Mouse (Mus musculus): ENCODE results near the gene Fcho2.

- TF ChIP-seq CHD1 (IDR thresholded peaks at IDR 0.05; ENCODE audit: low read depth, low read length) = no peak
- no peak for TF ChIP-seq POLR2A (IDR thresholded peaks at IDR 0.05; ENCODE audit: low read depth, low read length)
- TF ChIP-seq CTCF (conservative IDR thresholded peaks at IDR 0.05 in 1 of 2, IDR thresholded peaks at IDR 0.05 in 1 of 2; ENCODE audit: low read depth in 2 of 2, low read length in 2 of 2) = no peak
- no peak for TF ChIP-seq ZKSCAN1 (IDR thresholded peaks at IDR 0.05; ENCODE audit: borderline replicate concordance, low read depth, low read length)
- no peak for TF ChIP-seq ZMIZ1 (IDR thresholded peaks at IDR 0.05; ENCODE audit: low read depth, low read length)
- TF ChIP-seq ZC3H11A (IDR thresholded peaks at IDR 0.05; ENCODE audit: low read depth, low read length) = no peak
- no peak for TF ChIP-seq ZNF384 (IDR thresholded peaks at IDR 0.05; ENCODE audit: low read depth, low read length)
- no peak for TF ChIP-seq EP300 (IDR thresholded peaks at IDR 0.05; ENCODE audit: low read length)
- TF ChIP-seq UBTF (IDR thresholded peaks at IDR 0.05; ENCODE audit: low read depth, low read length) = no peak
- TF ChIP-seq MAX (IDR thresholded peaks at IDR 0.05; ENCODE audit: low read length) = no peak
- TF ChIP-seq MAFK (IDR thresholded peaks at IDR 0.05; ENCODE audit: insufficient replicate concordance, low read length) = no peak
- no peak for TF ChIP-seq ETS1 (conservative IDR thresholded peaks at IDR 0.05; ENCODE audit: low read depth, low read length)
- no peak for TF ChIP-seq POLR2AphosphoS2 (IDR thresholded peaks at IDR 0.05; ENCODE audit: low read depth, low read length)
Observed at GRCm38 (mm10) chr13:98702361-98702760, 112.9 kb downstream of the Fcho2 start.

Measured in CH12.LX (cell line).